Mouse (Mus musculus): ENCODE measurements at regions not wholly inside any gene's neighbourhood (a gene's known extent, or its start where the extent isn't known, plus 50 kb on each side); places are given as distances from the start of the nearest gene placed in this dataset.

GRCm38 (mm10) chr3:52797164-52797563 is 219.9 kb downstream of the Cog6 start:
- no peak for TF ChIP-seq CTCF (IDR thresholded peaks at IDR 0.05; ENCODE audit: insufficient read depth, low read length)
- TF ChIP-seq POLR2A (IDR thresholded peaks at IDR 0.05; ENCODE audit: borderline replicate concordance, extremely low read depth, low read depth, low read length): no peak
